Mouse (Mus musculus): ENCODE data around the gene Rhpn2. TPM values are rescaled to one million over a fixed set of nuclear protein-coding genes. Genes with fewer than 3 reads are reported as not detected.

Gene Rhpn2
- polyA plus RNA-seq, 1 experiment = 7.5 TPM

GRCm38 (mm10) chr7:35319755-35320154, 14.2 kb upstream of the Rhpn2 start:
- DNase-seq = no peak
- peaks cover 8% of the 10 kb centered on the region for H3K4me1 ChIP-seq (ENCODE audit: control insufficient read depth, insufficient read depth, low read length)
- 46% methylated on average over 4 of the region's 4 CpGs for WGBS
- TF ChIP-seq POLR2A (IDR thresholded peaks at IDR 0.05; ENCODE audit: borderline replicate concordance, extremely low read depth, low read depth, low read length) = no peak
- no peak overlapping the region for H3K4me3 ChIP-seq (replicated peaks; ENCODE audit: extremely low read depth, low read depth, low read length)

GRCm38 (mm10) chr7:35322161-35322560, 11.8 kb upstream of the Rhpn2 start:
- no peak for DNase-seq
- Histone ChIP-seq H3K4me3 (replicated peaks; ENCODE audit: extremely low read depth, low read depth, low read length) (no peak overlapping the region), H3K4me1 (ENCODE audit: control insufficient read depth, insufficient read depth, low read length) (peaks cover 6% of the 10 kb centered on the region)
- WGBS = 50% methylated on average over 3 of the region's 3 CpGs
- TF ChIP-seq POLR2A (IDR thresholded peaks at IDR 0.05; ENCODE audit: borderline replicate concordance, extremely low read depth, low read depth, low read length) (no peak), CTCF (IDR thresholded peaks at IDR 0.05; ENCODE audit: insufficient read depth, low read length) (no peak)

GRCm38 (mm10) chr7:35322732-35323420, 11.1 kb upstream of the Rhpn2 start:
- no peak for TF ChIP-seq POLR2A (IDR thresholded peaks at IDR 0.05; ENCODE audit: borderline replicate concordance, extremely low read depth, low read depth, low read length)
- no peak for TF ChIP-seq CTCF (IDR thresholded peaks at IDR 0.05; ENCODE audit: insufficient read depth, low read length)
- no peaks in the 10 kb centered on the region for H3K4me1 ChIP-seq (ENCODE audit: control insufficient read depth, insufficient read depth, low read length)
- DNase-seq = no peak
- no peak overlapping the region for H3K4me3 ChIP-seq (replicated peaks; ENCODE audit: extremely low read depth, low read depth, low read length)
- WGBS = 12% methylated on average over 11 of the region's 13 CpGs

- Histone ChIP-seq H3K4me3 (replicated peaks; ENCODE audit: extremely low read depth, low read depth, low read length) (no peak overlapping the region), H3K4me1 (ENCODE audit: control insufficient read depth, insufficient read depth, low read length) (0 out of 2 replicates have a peak, but pooled peaks cover 3% of the 10 kb centered on the region)
- no peak for DNase-seq
- 65% methylated on average over 3 of the region's 3 CpGs for WGBS
- TF ChIP-seq POLR2A (IDR thresholded peaks at IDR 0.05; ENCODE audit: borderline replicate concordance, extremely low read depth, low read depth, low read length) (no peak), CTCF (IDR thresholded peaks at IDR 0.05; ENCODE audit: insufficient read depth, low read length) (no peak)
Observed at GRCm38 (mm10) chr7:35331590-35331989, 2.4 kb upstream of the Rhpn2 start.

GRCm38 (mm10) chr7:35333231-35333651, 729 bp upstream of the Rhpn2 start:
- H3K4me3 ChIP-seq (replicated peaks; ENCODE audit: extremely low read depth, low read depth, low read length) = peak overlapping the region; percentile 80
- WGBS = 2% methylated on average over 19 of the region's 19 CpGs
- H3K4me1 ChIP-seq (ENCODE audit: control insufficient read depth, insufficient read depth, low read length) = 0 out of 2 replicates have a peak, but pooled peaks cover 3% of the 10 kb centered on the region
- no peak for DNase-seq
- no peak for TF ChIP-seq POLR2A (IDR thresholded peaks at IDR 0.05; ENCODE audit: borderline replicate concordance, extremely low read depth, low read depth, low read length)
- TF ChIP-seq CTCF (IDR thresholded peaks at IDR 0.05; ENCODE audit: insufficient read depth, low read length) = no peak

GRCm38 (mm10) chr7:35334527-35335452, 820 bp downstream of the Rhpn2 start:
- no peak for TF ChIP-seq CTCF (IDR thresholded peaks at IDR 0.05; ENCODE audit: insufficient read depth, low read length)
- TF ChIP-seq POLR2A (IDR thresholded peaks at IDR 0.05; ENCODE audit: borderline replicate concordance, extremely low read depth, low read depth, low read length) = no peak
- under 1% methylated on average over 51 of the region's 51 CpGs for WGBS
- peak; percentile 53 for DNase-seq
- H3K4me3 ChIP-seq (replicated peaks; ENCODE audit: extremely low read depth, low read depth, low read length) = peak overlapping the region; percentile 92
- H3K4me1 ChIP-seq (ENCODE audit: control insufficient read depth, insufficient read depth, low read length) = 0 out of 2 replicates have a peak, but pooled peaks cover 3% of the 10 kb centered on the region

- 38% methylated on average over 5 of the region's 5 CpGs for WGBS
- Histone ChIP-seq H3K4me1 (ENCODE audit: control insufficient read depth, insufficient read depth, low read length) (no peaks in the 10 kb centered on the region), H3K4me3 (replicated peaks; ENCODE audit: extremely low read depth, low read depth, low read length) (no peak overlapping the region)
- no peak for TF ChIP-seq CTCF (IDR thresholded peaks at IDR 0.05; ENCODE audit: insufficient read depth, low read length)
- DNase-seq = no peak
Observed at GRCm38 (mm10) chr7:35340196-35340595, 6.2 kb downstream of the Rhpn2 start.

GRCm38 (mm10) chr7:35341282-35341681, 7.3 kb downstream of the Rhpn2 start:
- Histone ChIP-seq H3K4me3 (replicated peaks; ENCODE audit: extremely low read depth, low read depth, low read length) (no peak overlapping the region), H3K4me1 (ENCODE audit: control insufficient read depth, insufficient read depth, low read length) (no peaks in the 10 kb centered on the region)
- 74% methylated on average over 6 of the region's 6 CpGs for WGBS
- no peak for TF ChIP-seq CTCF (IDR thresholded peaks at IDR 0.05; ENCODE audit: insufficient read depth, low read length)
- no peak for TF ChIP-seq POLR2A (IDR thresholded peaks at IDR 0.05; ENCODE audit: borderline replicate concordance, extremely low read depth, low read depth, low read length)
- no peak for DNase-seq

- no peak for TF ChIP-seq CTCF (IDR thresholded peaks at IDR 0.05; ENCODE audit: insufficient read depth, low read length)
- TF ChIP-seq POLR2A (IDR thresholded peaks at IDR 0.05; ENCODE audit: borderline replicate concordance, extremely low read depth, low read depth, low read length) = no peak
- Histone ChIP-seq H3K4me3 (replicated peaks; ENCODE audit: extremely low read depth, low read depth, low read length) (no peak overlapping the region), H3K4me1 (ENCODE audit: control insufficient read depth, insufficient read depth, low read length) (no peaks in the 10 kb centered on the region)
- WGBS = 36% methylated on average over 4 of the region's 4 CpGs
- no peak for DNase-seq
Observed at GRCm38 (mm10) chr7:35342498-35342897, 8.5 kb downstream of the Rhpn2 start.
